Mouse (Mus musculus) left cerebral cortex, postnatal 36 days (tissue): ENCODE data around the gene Prkcb. TPM values are rescaled to one million over a fixed set of nuclear protein-coding genes. Genes with fewer than 3 reads are reported as not detected.

ENCODE experiments used
- DNase-seq, 2 experiments: peaks; one replicate each; pipeline ENCODE4 v3.0.0; 2021 to 2022; ENCODE audit warnings: low spot score in 2 of 2, mixed read lengths in 1 of 2
- intact Hi-C: fragments of 180-260 bp; cut with DNase I; formaldehyde crosslinking; loops from one replicate; pipeline ENCODE4 v1.15.1; 2025
- total RNA-seq, 2 experiments: library from RNA; stranded (reverse); gene quantifications; 2 replicates each; pipeline ENCODE4 v1.2.3; 2021

Prkcb gene
- total RNA-seq, 2 experiments from 2014 or later, result 978 to 1,072 TPM

- DNase-seq, result peak in 1 of 2 experiments; percentile 2
- intact Hi-C loops, result no loop called here
Observed at GRCm38 (mm10) chr7:122287217-122287616, 1.3 kb upstream of the Prkcb start.

GRCm38 (mm10) chr7:122289243-122290111 lies 926 bp downstream of the Prkcb start:
- peak in 1 of 2 experiments; percentile 50 for DNase-seq
- intact Hi-C loops, result loop anchor here (5.0 kb wide), 4 partner anchors 37 to 143 kb away; no protein-coding TSS in a partner anchor

GRCm38 (mm10) chr7:122290165-122290564 lies 1.6 kb downstream of the Prkcb start:
- DNase-seq, result peak; percentile 47 to 67
- intact Hi-C loops, result loop anchor here (5.0 kb wide), 4 partner anchors 38 to 142 kb away; no protein-coding TSS in a partner anchor

GRCm38 (mm10) chr7:122290771-122291170 lies 2.2 kb downstream of the Prkcb start:
- intact Hi-C loops, result loop anchor here (5.0 kb wide), 4 partner anchors 38 to 142 kb away; no protein-coding TSS in a partner anchor
- DNase-seq, result no peak

GRCm38 (mm10) chr7:122292151-122292550 lies 3.6 kb downstream of the Prkcb start:
- peak in 1 of 2 experiments; percentile 47 for DNase-seq
- intact Hi-C loops, result loop anchor here (5.0 kb wide), 4 partner anchors 40 to 140 kb away; no protein-coding TSS in a partner anchor

GRCm38 (mm10) chr7:122294111-122294510 lies 5.6 kb downstream of the Prkcb start:
- DNase-seq, result no peak
- intact Hi-C loops, result loop anchor here (5.0 kb wide), 4 partner anchors 42 to 138 kb away; no protein-coding TSS in a partner anchor

GRCm38 (mm10) chr7:122295363-122295762 lies 6.8 kb downstream of the Prkcb start:
- intact Hi-C loops, result no loop called here
- DNase-seq, result no peak

- intact Hi-C loops, result no loop called here
- DNase-seq, result no peak
Observed at GRCm38 (mm10) chr7:122296331-122296730, 7.8 kb downstream of the Prkcb start.

GRCm38 (mm10) chr7:122296805-122297204 lies 8.3 kb downstream of the Prkcb start:
- intact Hi-C loops, result no loop called here
- no peak for DNase-seq

GRCm38 (mm10) chr7:122297627-122298026 lies 9.1 kb downstream of the Prkcb start:
- intact Hi-C loops, result no loop called here
- DNase-seq, result no peak

- intact Hi-C loops, result no loop called here
- DNase-seq, result no peak
Observed at GRCm38 (mm10) chr7:122298715-122299114, 10.2 kb downstream of the Prkcb start.

- intact Hi-C loops, result loop anchor here (5.0 kb wide), 1 partner anchor 37 kb away; no protein-coding TSS in a partner anchor
- no peak for DNase-seq
Observed at GRCm38 (mm10) chr7:122300538-122300937, 12.0 kb downstream of the Prkcb start.

GRCm38 (mm10) chr7:122302538-122302937 lies 14.0 kb downstream of the Prkcb start:
- intact Hi-C loops, result loop anchor here (5.0 kb wide), 1 partner anchor 35 kb away; no protein-coding TSS in a partner anchor
- peak in 1 of 2 experiments; percentile 40 for DNase-seq

GRCm38 (mm10) chr7:122303988-122304387 lies 15.4 kb downstream of the Prkcb start:
- no peak for DNase-seq
- intact Hi-C loops, result loop anchor here (5.0 kb wide), 1 partner anchor 33 kb away; no protein-coding TSS in a partner anchor

GRCm38 (mm10) chr7:122304521-122304920 lies 16.0 kb downstream of the Prkcb start:
- intact Hi-C loops, result loop anchor here (5.0 kb wide), 1 partner anchor 33 kb away; no protein-coding TSS in a partner anchor
- no peak for DNase-seq

GRCm38 (mm10) chr7:122307241-122307640 lies 18.7 kb downstream of the Prkcb start:
- intact Hi-C loops, result no loop called here
- DNase-seq, result no peak

GRCm38 (mm10) chr7:122308661-122309060 lies 20.1 kb downstream of the Prkcb start:
- DNase-seq, result no peak
- intact Hi-C loops, result no loop called here

- intact Hi-C loops, result no loop called here
- DNase-seq, result no peak
Observed at GRCm38 (mm10) chr7:122309909-122310725, 21.6 kb downstream of the Prkcb start.

GRCm38 (mm10) chr7:122310726-122311018 lies 22.1 kb downstream of the Prkcb start:
- intact Hi-C loops, result no loop called here
- no peak for DNase-seq
